ENCODE assay signal across 9 mouse cellular contexts in genomic region chr3:82998772-82999463, GRCm38 (mm10). TPM values are rescaled to one million over a fixed set of nuclear protein-coding genes. Genes with fewer than 3 reads are reported as not detected.
DNase-seq lines count a peak whose midpoint lies in the region; ATAC-seq and TF ChIP-seq lines count a peak whose summit lies in the region.
"Had no signal": no experiment of that assay in that cellular context is flagged by ENCODE, and none has a peak within 500 bp of the region (broad histone marks: within the 10 kb centered on the region; RNA-seq: fewer than 3 reads in every experiment).

No protein-coding gene starts in this region.

- TF ChIP-seq EP300 in heart, adult 2 months (IDR thresholded peaks at IDR 0.05; ENCODE audit: insufficient read depth, low read depth, low read length) = no peak
- TF ChIP-seq EP300 in liver, embryonic 14.5 days (IDR thresholded peaks at IDR 0.05; ENCODE audit: low read depth) = no peak

- no peak overlapping the region for H3K9ac ChIP-seq in heart, adult 2 months (ENCODE audit: low read depth, low read length)
- H3K9ac ChIP-seq in kidney, embryonic 15.5 days = no peak overlapping the region
- H3K9ac ChIP-seq in liver, embryonic 14.5 days (replicated peaks) = no peak overlapping the region

- no peaks in the 10 kb centered on the region for H3K4me1 ChIP-seq in heart, adult 2 months (ENCODE audit: control insufficient read depth, insufficient read depth, low read length)
- H3K4me1 ChIP-seq in kidney, embryonic 15.5 days = peaks cover 11% of the 10 kb centered on the region
- H3K4me1 ChIP-seq in liver, embryonic 14.5 days (replicated peaks; ENCODE audit: control insufficient read depth in 2 of 2, insufficient read depth in 2 of 2, low read length in 1 of 2) = no peaks in the 10 kb centered on the region; a peak in 1 of 4 replicates

- no peak overlapping the region for H3K27ac ChIP-seq in heart, adult 2 months
- no peak overlapping the region for H3K27ac ChIP-seq in kidney, embryonic 15.5 days
- H3K27ac ChIP-seq in liver, embryonic 14.5 days = no peak overlapping the region

- no peaks in the 10 kb centered on the region for H3K27me3 ChIP-seq in heart, adult 2 months (ENCODE audit: control insufficient read depth, insufficient read depth, low read length)
- H3K27me3 ChIP-seq in kidney, embryonic 15.5 days = peaks cover 7% of the 10 kb centered on the region; the same call in 1 of the 2 replicates
- H3K27me3 ChIP-seq in liver, embryonic 14.5 days (ENCODE audit: control insufficient read depth, insufficient read depth, low read length) = no peaks in the 10 kb centered on the region

- H3K4me3 ChIP-seq in heart, adult 2 months = no peak overlapping the region
- H3K4me3 ChIP-seq in kidney, embryonic 15.5 days (replicated peaks) = no peak overlapping the region
- H3K4me3 ChIP-seq in liver, embryonic 14.5 days (ENCODE audit: insufficient read depth in 1 of 2, low read depth in 2 of 2, low read length in 2 of 2) = no peak overlapping the region

- H3K36me3 ChIP-seq in heart, adult 2 months (ENCODE audit: control insufficient read depth, insufficient read depth, low read length) = no peaks in the 10 kb centered on the region
- no peaks in the 10 kb centered on the region for H3K36me3 ChIP-seq in kidney, embryonic 15.5 days
- H3K36me3 ChIP-seq in liver, embryonic 14.5 days (replicated peaks; ENCODE audit: control insufficient read depth, insufficient read depth, low read depth) = no peaks in the 10 kb centered on the region

- peak; percentile 80 for TF ChIP-seq CTCF in heart, adult 2 months (IDR thresholded peaks at IDR 0.05)
- TF ChIP-seq CTCF in liver, embryonic 14.5 days (IDR thresholded peaks at IDR 0.05; ENCODE audit: low read depth) = peak; percentile 55; the same call in 1 of the 2 replicates

- TF ChIP-seq POLR2A in heart, adult 2 months (IDR thresholded peaks at IDR 0.05; ENCODE audit: insufficient read depth, low read depth, low read length) = no peak

- 29% methylated on average over 8 of the region's 8 CpGs for WGBS in heart, adult 2 months
- WGBS in kidney, embryonic 15.5 days = 30% methylated on average over 8 of the region's 8 CpGs
- WGBS in liver, embryonic 14.5 days (ENCODE audit: insufficient replicate concordance) = 19% methylated on average over 8 of the region's 8 CpGs

- peak; percentile 88 for DNase-seq in 3T3-L1 (ENCODE audit: low read depth, low spot score)
- peak; percentile 38 for DNase-seq in cerebellum, adult 8-10 months
- no peak for DNase-seq in heart, adult 2 months
- no peak for DNase-seq in liver, embryonic 14.5 days (ENCODE audit: low read depth in 3 of 3, low spot score in 3 of 3)
- DNase-seq in urinary bladder, adult 18-20 months (ENCODE audit: low spot score in 2 of 2) = no peak

- peak; percentile 71 for ATAC-seq in CD4-positive, CD25-positive, alpha-beta regulatory T cell, adult 4 months
- ATAC-seq in kidney, embryonic 15.5 days (replicated peaks; ENCODE audit: low FRiP score) = peak; percentile 80
- no peak for ATAC-seq in liver, embryonic 14.5 days (ENCODE audit: insufficient read depth)
- ATAC-seq in neutrophil, adult 5-6 weeks (ENCODE audit: extremely low read depth, insufficient number of reproducible peaks, low FRiP score, poor library complexity, severe bottlenecking) = peak; percentile 50; the same call in 1 of the 2 replicates

- no peak overlapping the region for H3K4me2 ChIP-seq in kidney, embryonic 15.5 days
- H3K4me2 ChIP-seq in liver, embryonic 14.5 days (ENCODE audit: low read depth) = no peak overlapping the region

- intact Hi-C loops in heart, adult 2 months (cut with DNase I) = loop anchor here (1.0 kb wide), 1 partner anchor 274 kb away; no protein-coding TSS in a partner anchor

- no peaks in the 10 kb centered on the region for H3K79me2 ChIP-seq in heart, adult 2 months (replicated peaks; ENCODE audit: control insufficient read depth, insufficient read depth, low read length)

- H3K9me3 ChIP-seq in kidney, embryonic 15.5 days (replicated peaks) = no peaks in the 10 kb centered on the region
- H3K9me3 ChIP-seq in liver, embryonic 14.5 days (ENCODE audit: control insufficient read depth, low read length) = no peaks in the 10 kb centered on the region

RNA-seq across cellular contexts. Expression of gene Fgg, which starts 8.6 kb away (rescaled TPM):
- polyA plus RNA-seq in CD4-positive, CD25-positive, alpha-beta regulatory T cell, adult 4 months (2017; shearing (Covaris generic)) = not detected
- not detected for total RNA-seq in heart, adult 2 months (2021)
- 0.10 and 1.5 TPM in 2 replicates for polyA plus RNA-seq in heart, adult 2 months (2012; rRNA removed)
- 4.0 and 8.8 TPM in 2 replicates for polyA plus RNA-seq in kidney, embryonic 15.5 days (2015; fragmentation: Nextera tagmentation; extraction: Ambion mirVana)
- 171 and 249 TPM in 2 replicates for polyA plus RNA-seq in liver, embryonic 14.5 days (2012; rRNA removed)
- polyA plus RNA-seq in liver, embryonic 14.5 days (2014; fragmentation: Nextera tagmentation; extraction: Ambion mirVana) = 392 and 442 TPM in 2 replicates
- total RNA-seq in neutrophil, adult 5-6 weeks (2017) = not detected in 2 replicates
- polyA plus RNA-seq: heart, embryonic 14.5 days had no signal

RNA-seq across cellular contexts. Expression of gene Fga, which starts 27.0 kb away (rescaled TPM):
- polyA plus RNA-seq in CD4-positive, CD25-positive, alpha-beta regulatory T cell, adult 4 months (2017; shearing (Covaris generic)) = not detected
- not detected for total RNA-seq in heart, adult 2 months (2021)
- 0.73 TPM in 1 of 2 replicates, not detected in the other for polyA plus RNA-seq in heart, adult 2 months (2012; rRNA removed)
- polyA plus RNA-seq in kidney, embryonic 15.5 days (2015; fragmentation: Nextera tagmentation; extraction: Ambion mirVana) = 5.5 and 12.2 TPM in 2 replicates
- polyA plus RNA-seq in liver, embryonic 14.5 days (2012; rRNA removed) = 105 and 203 TPM in 2 replicates
- 436 and 506 TPM in 2 replicates for polyA plus RNA-seq in liver, embryonic 14.5 days (2014; fragmentation: Nextera tagmentation; extraction: Ambion mirVana)
- total RNA-seq in neutrophil, adult 5-6 weeks (2017) = not detected in 2 replicates
- polyA plus RNA-seq: heart, embryonic 14.5 days had no signal

RNA-seq across cellular contexts. Expression of gene Fgb, which starts 50.7 kb away (rescaled TPM):
- polyA plus RNA-seq in CD4-positive, CD25-positive, alpha-beta regulatory T cell, adult 4 months (2017; shearing (Covaris generic)) = not detected
- not detected for total RNA-seq in heart, adult 2 months (2021)
- 0.56 TPM in 1 of 2 replicates, not detected in the other for polyA plus RNA-seq in heart, adult 2 months (2012; rRNA removed)
- polyA plus RNA-seq in kidney, embryonic 15.5 days (2015; fragmentation: Nextera tagmentation; extraction: Ambion mirVana) = 4.5 and 8.3 TPM in 2 replicates
- 85.1 and 184 TPM in 2 replicates for polyA plus RNA-seq in liver, embryonic 14.5 days (2012; rRNA removed)
- 330 and 376 TPM in 2 replicates for polyA plus RNA-seq in liver, embryonic 14.5 days (2014; fragmentation: Nextera tagmentation; extraction: Ambion mirVana)
- total RNA-seq in neutrophil, adult 5-6 weeks (2017) = not detected in 2 replicates

RNA-seq across cellular contexts. Expression of gene Plrg1, which starts 56.4 kb away (rescaled TPM):
- 10 to 100 TPM; 61.2 to 64.4 TPM for polyA plus RNA-seq in CD4-positive, CD25-positive, alpha-beta regulatory T cell, adult 4 months (2017; shearing (Covaris generic))
- total RNA-seq in heart, adult 2 months (2021) = 10 to 100 TPM; 25.6 to 27.5 TPM
- polyA plus RNA-seq in heart, adult 2 months (2012; rRNA removed) = 24.4 and 40.7 TPM in 2 replicates
- 99.6 and 104 TPM in 2 replicates for polyA plus RNA-seq in kidney, embryonic 15.5 days (2015; fragmentation: Nextera tagmentation; extraction: Ambion mirVana)
- 26.0 and 34.9 TPM in 2 replicates for polyA plus RNA-seq in liver, embryonic 14.5 days (2012; rRNA removed)
- polyA plus RNA-seq in liver, embryonic 14.5 days (2014; fragmentation: Nextera tagmentation; extraction: Ambion mirVana) = 50.0 and 52.7 TPM in 2 replicates
- total RNA-seq in neutrophil, adult 5-6 weeks (2017) = 54.5 and 62.4 TPM in 2 replicates

Comparison
In these comparisons a context has a peak if more than half of its experiments do, and no peak if none do; other contexts are left out.
1. DNase-seq: peak in 3T3-L1 (single experiment) and cerebellum, adult 8-10 months (single experiment); none in heart, adult 2 months (0 of 2), liver, embryonic 14.5 days (0 of 3) and urinary bladder, adult 18-20 months (0 of 2).
2. RNA of gene Fgg, which starts 8.6 kb away (polyA plus RNA-seq): 171 to 442 TPM in liver, embryonic 14.5 days; 4.0 to 8.8 TPM in kidney, embryonic 15.5 days, 0.10 to 1.5 TPM in heart, adult 2 months and not detected in CD4-positive, CD25-positive, alpha-beta regulatory T cell, adult 4 months; every median in the first group is over 10 times any median in the second.